Mouse (Mus musculus): ENCODE results near the gene Nkiras2. TPM values are rescaled to one million over a fixed set of nuclear protein-coding genes. Genes with fewer than 3 reads are reported as not detected.
A peak's percentile ranks its signal among the peaks of the same experiment; 100 is the strongest.
"Not testable (repeated sequence)": the region's sequence is repeated elsewhere in the genome, so short reads cannot be mapped to it uniquely, and the experiment has no call there.

Nkiras2 gene
- polyA plus RNA-seq, 1 experiment from 2014 or later = 125 TPM

DNA sequence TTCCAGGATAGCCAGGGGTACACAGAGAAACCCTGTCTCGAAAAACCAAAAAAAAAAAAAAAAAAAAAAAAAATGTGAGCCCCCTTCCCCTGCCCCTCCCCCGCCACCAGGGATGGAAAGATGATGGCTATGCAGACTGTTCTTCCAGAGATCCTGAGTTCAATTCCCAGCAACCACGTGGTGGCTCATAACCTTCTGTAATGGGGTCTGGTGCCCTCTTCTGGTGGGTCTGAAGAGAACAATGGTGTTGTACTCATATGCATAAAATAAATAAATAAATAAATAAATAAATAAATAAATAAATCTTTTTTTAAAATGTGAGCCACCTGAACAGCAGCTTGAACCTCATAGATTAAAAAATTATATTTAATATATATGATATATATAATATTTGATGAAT is 36.5 kb downstream of the Nkiras2 start:
- not testable (repeated sequence) for H3K9me3 ChIP-seq (ENCODE audit: control insufficient read depth, low read length); DNase-seq; H3K27ac ChIP-seq (replicated peaks; ENCODE audit: low read depth, low read length); ATAC-seq (ENCODE audit: low FRiP score, low TSS enrichment); H3K4me3 ChIP-seq (replicated peaks; ENCODE audit: low read depth, low read length); H3K4me2 ChIP-seq (ENCODE audit: low read length); H3K27me3 ChIP-seq (ENCODE audit: control insufficient read depth, insufficient read depth, low read length); H3K9ac ChIP-seq (replicated peaks; ENCODE audit: low read length); H3K4me1 ChIP-seq (ENCODE audit: control insufficient read depth, insufficient read depth, low read length); H3K36me3 ChIP-seq (ENCODE audit: control insufficient read depth, insufficient read depth, low read length)
- 44% methylated on average over 2 of the region's 3 CpGs for WGBS

DNA sequence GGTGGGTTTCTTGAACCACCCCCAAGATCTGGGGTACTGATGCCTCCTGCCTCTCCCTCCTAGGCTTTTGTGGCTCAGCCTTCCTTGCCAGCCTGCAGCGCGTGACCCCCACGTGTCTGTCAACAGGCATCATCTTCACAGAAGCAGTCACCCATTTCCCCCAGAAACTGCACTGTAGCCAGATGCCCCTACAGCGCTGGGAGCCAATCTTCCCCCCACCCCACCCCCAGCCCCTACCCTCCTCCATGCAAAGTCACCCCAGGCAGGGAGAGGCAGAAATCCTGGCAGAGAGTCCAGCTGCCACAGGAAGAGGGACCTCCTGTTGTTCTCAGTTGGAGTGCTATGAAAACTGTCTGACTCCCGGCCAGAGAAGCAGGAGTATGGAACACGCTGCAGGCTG is 37.4 kb downstream of the Nkiras2 start:
- Histone ChIP-seq H3K27me3 (ENCODE audit: control insufficient read depth, insufficient read depth, low read length) (no peaks in the 10 kb centered on the region; the same call in 1 of the 2 replicates), H3K4me2 (ENCODE audit: low read length) (no peak overlapping the region), H3K4me1 (ENCODE audit: control insufficient read depth, insufficient read depth, low read length) (peaks cover 3% of the 10 kb centered on the region; the same call in 1 of the 2 replicates), H3K4me3 (replicated peaks; ENCODE audit: low read depth, low read length) (no peak overlapping the region), H3K27ac (replicated peaks; ENCODE audit: low read depth, low read length) (no peak overlapping the region), H3K36me3 (ENCODE audit: control insufficient read depth, insufficient read depth, low read length) (no peaks in the 10 kb centered on the region), H3K9me3 (ENCODE audit: control insufficient read depth, low read length) (no peaks in the 10 kb centered on the region), H3K9ac (replicated peaks; ENCODE audit: low read length) (no peak overlapping the region)
- DNase-seq = peak; percentile 30
- 10% methylated on average over 6 of the region's 6 CpGs for WGBS
- ATAC-seq (ENCODE audit: low FRiP score, low TSS enrichment) = no peak

DNA sequence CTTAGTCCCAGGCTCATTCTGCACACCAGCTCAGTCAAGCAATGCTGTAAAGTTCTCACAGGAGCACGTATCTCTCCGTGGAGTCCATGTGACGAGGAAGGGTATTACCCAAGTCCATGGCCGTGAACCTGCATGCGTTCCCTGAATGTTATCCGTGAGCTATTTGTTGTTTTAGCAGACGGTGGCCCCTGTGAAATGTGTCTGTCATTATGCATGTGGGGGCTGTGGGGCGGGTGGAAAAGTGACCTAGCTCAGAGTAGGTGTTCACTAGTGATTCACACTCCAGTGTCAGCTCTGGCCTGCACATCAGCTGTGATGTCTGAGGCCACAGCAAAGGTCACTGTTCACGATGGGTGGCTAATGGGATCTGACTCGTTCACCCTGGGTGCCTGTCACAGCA is 40.8 kb downstream of the Nkiras2 start:
- Histone ChIP-seq H3K4me1 (ENCODE audit: control insufficient read depth, insufficient read depth, low read length) (peaks cover 3% of the 10 kb centered on the region; the same call in 1 of the 2 replicates), H3K27me3 (ENCODE audit: control insufficient read depth, insufficient read depth, low read length) (no peaks in the 10 kb centered on the region), H3K27ac (replicated peaks; ENCODE audit: low read depth, low read length) (no peak overlapping the region), H3K4me2 (ENCODE audit: low read length) (no peak overlapping the region), H3K9ac (replicated peaks; ENCODE audit: low read length) (no peak overlapping the region), H3K4me3 (replicated peaks; ENCODE audit: low read depth, low read length) (no peak overlapping the region), H3K9me3 (ENCODE audit: control insufficient read depth, low read length) (no peaks in the 10 kb centered on the region), H3K36me3 (ENCODE audit: control insufficient read depth, insufficient read depth, low read length) (no peaks in the 10 kb centered on the region)
- WGBS = 78% methylated on average over 10 of the region's 10 CpGs
- ATAC-seq (ENCODE audit: low FRiP score, low TSS enrichment) = no peak
- DNase-seq = no peak

DNA sequence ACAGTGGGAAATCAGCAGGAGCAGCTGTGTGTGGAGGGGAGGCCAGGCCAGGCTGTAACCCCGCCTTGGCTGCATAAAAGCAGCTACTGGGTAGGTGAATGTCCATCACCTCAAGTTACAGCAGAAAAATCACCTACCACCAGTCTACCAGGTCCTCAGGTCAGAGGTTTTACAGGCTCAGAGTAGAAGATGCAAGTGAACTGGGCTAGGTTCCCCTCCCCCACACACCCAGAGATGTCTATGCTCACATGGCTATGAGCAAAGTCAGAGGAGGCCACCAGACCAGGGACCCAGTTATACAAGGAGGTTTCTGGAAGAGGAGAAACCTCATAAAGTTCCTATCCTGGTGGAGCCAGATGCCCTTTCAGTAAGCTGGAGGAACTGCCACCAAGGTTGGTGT is 52.0 kb downstream of the Nkiras2 start:
- no peak overlapping the region for H3K4me3 ChIP-seq (replicated peaks; ENCODE audit: low read depth, low read length)
- H3K4me1 ChIP-seq (ENCODE audit: control insufficient read depth, insufficient read depth, low read length) = peaks cover 5% of the 10 kb centered on the region; the same call in 1 of the 2 replicates
- ATAC-seq (ENCODE audit: low FRiP score, low TSS enrichment) (no peak), DNase-seq (no peak)
- H3K9ac ChIP-seq (replicated peaks; ENCODE audit: low read length) = no peak overlapping the region
- no peaks in the 10 kb centered on the region for H3K27me3 ChIP-seq (ENCODE audit: control insufficient read depth, insufficient read depth, low read length)
- H3K9me3 ChIP-seq (ENCODE audit: control insufficient read depth, low read length) = no peaks in the 10 kb centered on the region
- H3K4me2 ChIP-seq (ENCODE audit: low read length) = no peak overlapping the region
- 74% methylated on average over 1 of the region's 1 CpGs for WGBS
- no peaks in the 10 kb centered on the region for H3K36me3 ChIP-seq (ENCODE audit: control insufficient read depth, insufficient read depth, low read length)
- H3K27ac ChIP-seq (replicated peaks; ENCODE audit: low read depth, low read length) = no peak overlapping the region

DNA sequence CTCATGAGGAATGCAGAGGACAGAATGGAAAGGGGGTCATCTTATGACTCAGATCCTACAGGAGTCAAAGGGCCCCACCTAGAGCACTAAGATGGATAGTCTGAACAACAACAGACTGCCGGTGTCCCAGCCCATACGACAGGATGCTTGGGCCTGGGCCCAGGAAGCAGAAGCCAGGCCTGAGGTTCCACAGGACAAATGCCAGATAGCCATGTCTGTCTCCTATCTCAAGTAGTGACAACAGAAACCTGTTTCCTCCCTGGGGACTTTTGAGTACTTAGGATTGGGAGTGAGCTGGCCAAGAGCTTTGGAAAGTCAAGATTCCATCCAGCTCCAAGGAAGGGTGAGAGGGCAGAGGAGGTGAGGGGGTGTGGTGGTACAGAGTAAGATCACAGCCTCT is 52.9 kb downstream of the Nkiras2 start:
- WGBS = 88% methylated on average over 2 of the region's 2 CpGs
- H3K4me2 ChIP-seq (ENCODE audit: low read length) = no peak overlapping the region
- H3K9ac ChIP-seq (replicated peaks; ENCODE audit: low read length) = no peak overlapping the region
- no peak overlapping the region for H3K27ac ChIP-seq (replicated peaks; ENCODE audit: low read depth, low read length)
- DNase-seq = no peak
- no peaks in the 10 kb centered on the region for H3K36me3 ChIP-seq (ENCODE audit: control insufficient read depth, insufficient read depth, low read length)
- no peaks in the 10 kb centered on the region for H3K9me3 ChIP-seq (ENCODE audit: control insufficient read depth, low read length)
- H3K27me3 ChIP-seq (ENCODE audit: control insufficient read depth, insufficient read depth, low read length) = no peaks in the 10 kb centered on the region
- no peak overlapping the region for H3K4me3 ChIP-seq (replicated peaks; ENCODE audit: low read depth, low read length)
- peaks cover 5% of the 10 kb centered on the region; the same call in 1 of the 2 replicates for H3K4me1 ChIP-seq (ENCODE audit: control insufficient read depth, insufficient read depth, low read length)
- no peak for ATAC-seq (ENCODE audit: low FRiP score, low TSS enrichment)

DNA sequence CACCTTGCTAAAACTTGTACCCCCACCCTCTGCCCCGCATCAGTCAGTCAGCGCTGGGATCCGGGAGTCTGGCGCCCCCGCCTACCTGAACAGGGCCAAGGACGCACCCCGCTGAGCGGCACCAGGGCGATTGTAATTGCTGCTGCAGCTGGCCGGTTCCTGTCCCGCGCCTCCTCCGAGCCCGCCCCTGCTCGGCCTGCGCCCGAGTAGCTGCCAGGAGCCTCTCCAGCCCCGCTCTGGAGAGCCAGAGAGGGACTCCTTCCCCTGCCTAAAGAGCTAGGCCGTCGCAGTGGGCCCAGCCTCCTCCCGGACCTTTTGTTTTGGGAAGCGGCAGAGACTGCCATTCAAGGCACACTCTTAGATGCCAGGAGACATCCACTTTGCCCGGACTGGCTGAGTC is 54.1 kb downstream of the Nkiras2 start:
- Histone ChIP-seq H3K9me3 (ENCODE audit: control insufficient read depth, low read length) (no peaks in the 10 kb centered on the region), H3K9ac (replicated peaks; ENCODE audit: low read length) (peak overlapping the region; percentile 42; the same call in 1 of the 2 replicates), H3K36me3 (ENCODE audit: control insufficient read depth, insufficient read depth, low read length) (no peaks in the 10 kb centered on the region), H3K4me3 (replicated peaks; ENCODE audit: low read depth, low read length) (no peak overlapping the region), H3K4me2 (ENCODE audit: low read length) (peak overlapping the region; percentile 31), H3K4me1 (ENCODE audit: control insufficient read depth, insufficient read depth, low read length) (peaks cover 5% of the 10 kb centered on the region; the same call in 1 of the 2 replicates), H3K27ac (replicated peaks; ENCODE audit: low read depth, low read length) (no peak overlapping the region), H3K27me3 (ENCODE audit: control insufficient read depth, insufficient read depth, low read length) (no peaks in the 10 kb centered on the region)
- DNase-seq (peak; percentile 44), ATAC-seq (ENCODE audit: low FRiP score, low TSS enrichment) (no peak)
- WGBS = under 1% methylated on average over 23 of the region's 23 CpGs

Other genes starting within 250 kb of the Nkiras2 start
- 70.0 and 75.2 TPM in 2 replicates for gene Jup, start 221.5 kb upstream of the Nkiras2 start, polyA plus RNA-seq (2014; fragmentation: Nextera tagmentation; extraction: Ambion mirVana)
- gene P3h4, start 204.4 kb upstream of the Nkiras2 start, polyA plus RNA-seq (2014; fragmentation: Nextera tagmentation; extraction: Ambion mirVana) = 13.9 and 16.4 TPM in 2 replicates
- gene Fkbp10, start 203.5 kb upstream of the Nkiras2 start, polyA plus RNA-seq (2014; fragmentation: Nextera tagmentation; extraction: Ambion mirVana) = 9.0 and 20.1 TPM in 2 replicates
- 84.9 and 100 TPM in 2 replicates for gene Nt5c3b, start 177.4 kb upstream of the Nkiras2 start, polyA plus RNA-seq (2014; fragmentation: Nextera tagmentation; extraction: Ambion mirVana)
- 0.55 and 0.82 TPM in 2 replicates for gene Klhl10, start 177.3 kb upstream of the Nkiras2 start, polyA plus RNA-seq (2014; fragmentation: Nextera tagmentation; extraction: Ambion mirVana)
- 17.6 and 18.8 TPM in 2 replicates for gene Klhl11, start 146.5 kb upstream of the Nkiras2 start, polyA plus RNA-seq (2014; fragmentation: Nextera tagmentation; extraction: Ambion mirVana)
- 161 and 219 TPM in 2 replicates for gene Acly, start 91.2 kb upstream of the Nkiras2 start, polyA plus RNA-seq (2014; fragmentation: Nextera tagmentation; extraction: Ambion mirVana)
- 1.9 and 2.5 TPM in 2 replicates for gene Ttc25, start 73.6 kb upstream of the Nkiras2 start, polyA plus RNA-seq (2014; fragmentation: Nextera tagmentation; extraction: Ambion mirVana)
- 24.8 and 28.7 TPM in 2 replicates for gene Cnp, start 44.3 kb upstream of the Nkiras2 start, polyA plus RNA-seq (2014; fragmentation: Nextera tagmentation; extraction: Ambion mirVana)
- gene Dnajc7, start 924 bp downstream of the Nkiras2 start, polyA plus RNA-seq (2014; fragmentation: Nextera tagmentation; extraction: Ambion mirVana) = 93.7 and 108 TPM in 2 replicates
- 0.41 and 0.49 TPM in 2 replicates for gene Zfp385c, start 73.2 kb downstream of the Nkiras2 start, polyA plus RNA-seq (2014; fragmentation: Nextera tagmentation; extraction: Ambion mirVana)
- 2.0 and 2.1 TPM in 2 replicates for gene Dhx58, start 85.0 kb downstream of the Nkiras2 start, polyA plus RNA-seq (2014; fragmentation: Nextera tagmentation; extraction: Ambion mirVana)
- 50.0 and 53.7 TPM in 2 replicates for gene Kat2a, start 93.2 kb downstream of the Nkiras2 start, polyA plus RNA-seq (2014; fragmentation: Nextera tagmentation; extraction: Ambion mirVana)
- gene Hspb9, start 94.6 kb downstream of the Nkiras2 start, polyA plus RNA-seq (2014; fragmentation: Nextera tagmentation; extraction: Ambion mirVana) = 0.70 TPM in 1 of 2 replicates, not detected in the other
- 86.8 and 156 TPM in 2 replicates for gene Rab5c, start 119.0 kb downstream of the Nkiras2 start, polyA plus RNA-seq (2014; fragmentation: Nextera tagmentation; extraction: Ambion mirVana)
- 9.8 and 13.0 TPM in 2 replicates for gene Kcnh4, start 140.7 kb downstream of the Nkiras2 start, polyA plus RNA-seq (2014; fragmentation: Nextera tagmentation; extraction: Ambion mirVana)
- gene Hcrt, start 143.7 kb downstream of the Nkiras2 start, polyA plus RNA-seq (2014; fragmentation: Nextera tagmentation; extraction: Ambion mirVana) = 0.55 TPM in 1 of 2 replicates, not detected in the other
- 3.0 TPM in 2 replicates for gene Ghdc, start 151.7 kb downstream of the Nkiras2 start, polyA plus RNA-seq (2014; fragmentation: Nextera tagmentation; extraction: Ambion mirVana)
- gene Stat5b, start 231.5 kb downstream of the Nkiras2 start, polyA plus RNA-seq (2014; fragmentation: Nextera tagmentation; extraction: Ambion mirVana) = 17.2 and 18.6 TPM in 2 replicates
- gene Stat5a, start 240.1 kb downstream of the Nkiras2 start, polyA plus RNA-seq (2014; fragmentation: Nextera tagmentation; extraction: Ambion mirVana) = 1.7 and 1.9 TPM in 2 replicates